Mouse (Mus musculus): ENCODE measurements around the gene Ptrh2. TPM values are rescaled to one million over a fixed set of nuclear protein-coding genes. Genes with fewer than 3 reads are reported as not detected.
A peak's percentile ranks its signal among the peaks of the same experiment; 100 is the strongest.

The Ptrh2 gene
- 45.0 and 48.9 TPM in 2 replicates for polyA plus RNA-seq (2016; fragmentation: Nextera tagmentation; extraction: Ambion mirVana)

DNA sequence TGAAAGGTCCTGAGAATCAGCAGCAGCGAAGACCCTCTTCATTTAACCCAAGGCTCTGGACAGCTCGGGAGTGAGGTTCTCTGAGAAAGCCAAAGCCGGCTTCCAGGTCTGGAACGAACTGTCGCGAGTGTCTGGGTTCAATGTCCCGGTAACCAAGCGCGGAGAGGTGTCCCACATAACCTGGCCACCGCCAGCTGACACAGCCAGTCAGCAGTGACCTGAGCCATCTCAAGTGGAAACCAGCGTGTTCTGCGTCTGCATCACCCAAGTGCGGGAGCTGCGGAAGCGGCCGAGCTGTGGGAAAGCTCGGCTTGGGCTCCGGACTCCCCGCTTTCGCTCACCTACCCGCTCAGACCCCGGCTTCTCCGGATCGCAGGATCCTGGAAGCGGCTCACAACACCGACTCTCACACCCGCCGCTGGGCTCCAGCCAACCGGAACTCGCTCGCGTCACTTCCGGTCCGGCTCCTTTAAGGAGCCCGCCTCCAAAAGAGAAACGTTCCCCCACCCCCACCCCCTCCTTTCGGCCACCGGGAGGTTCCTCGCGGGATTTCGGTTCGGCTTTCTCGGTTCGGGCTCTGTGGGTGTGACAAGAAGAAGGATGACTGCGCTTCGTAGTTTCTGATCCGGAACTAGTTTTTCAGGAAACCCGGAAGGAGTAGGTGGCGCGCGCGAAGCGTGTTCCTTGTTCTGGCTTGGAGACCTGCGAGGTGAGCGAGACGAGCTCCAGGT lies at the start of gene Ptrh2, which contains the start of gene Vmp1:
TSS of gene Ptrh2 (plus strand) at position 591 of the 731 bp plus-strand sequence.
TSS of gene Vmp1 (minus strand) at position 442 of the 731 bp plus-strand sequence.
- WGBS, result under 1% methylated on average over 56 of the region's 56 CpGs
- Histone ChIP-seq H3K36me3 (replicated peaks) (peaks cover 32% of the 10 kb centered on the region), H3K9me3 (no peaks in the 10 kb centered on the region), H3K4me1 (peaks cover 38% of the 10 kb centered on the region), H3K27me3 (ENCODE audit: poor library complexity, severe bottlenecking) (no peaks in the 10 kb centered on the region), H3K4me3 (peak within 1 kb of the TSS; percentile 90), H3K27ac (peak within 1 kb of the TSS; percentile 90)
- peak; percentile 95 for DNase-seq (ENCODE audit: extremely low spot score, low spot score)

DNA sequence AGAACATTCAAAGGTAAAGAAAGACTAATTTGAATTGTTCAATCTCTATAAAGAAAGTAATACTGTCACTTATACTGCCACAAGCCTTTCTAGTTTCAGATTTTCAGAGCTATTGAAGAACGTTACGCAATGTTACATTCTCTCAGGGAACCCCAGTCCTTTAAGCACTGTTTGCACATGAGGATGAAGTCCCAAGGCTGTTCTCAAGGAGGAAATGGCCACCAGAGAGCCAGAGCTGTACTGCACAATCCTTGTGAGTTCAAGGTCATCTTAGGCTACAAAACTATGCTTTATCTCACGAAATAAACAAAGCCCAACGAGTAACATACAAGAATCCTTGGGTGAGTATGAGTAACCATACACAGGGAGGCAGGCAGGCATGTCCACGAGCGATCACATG lies 49.4 kb upstream of the Ptrh2 start:
- DNase-seq (ENCODE audit: extremely low spot score, low spot score), result no peak
- WGBS, result 95% methylated on average over 6 of the region's 6 CpGs
- H3K4me1 ChIP-seq, result no peaks in the 10 kb centered on the region
- no peaks in the 10 kb centered on the region for H3K9me3 ChIP-seq
- H3K4me3 ChIP-seq, result no peak overlapping the region
- H3K27me3 ChIP-seq (ENCODE audit: poor library complexity, severe bottlenecking), result no peaks in the 10 kb centered on the region
- H3K36me3 ChIP-seq (replicated peaks), result peaks cover 33% of the 10 kb centered on the region
- H3K27ac ChIP-seq, result no peak overlapping the region

DNA sequence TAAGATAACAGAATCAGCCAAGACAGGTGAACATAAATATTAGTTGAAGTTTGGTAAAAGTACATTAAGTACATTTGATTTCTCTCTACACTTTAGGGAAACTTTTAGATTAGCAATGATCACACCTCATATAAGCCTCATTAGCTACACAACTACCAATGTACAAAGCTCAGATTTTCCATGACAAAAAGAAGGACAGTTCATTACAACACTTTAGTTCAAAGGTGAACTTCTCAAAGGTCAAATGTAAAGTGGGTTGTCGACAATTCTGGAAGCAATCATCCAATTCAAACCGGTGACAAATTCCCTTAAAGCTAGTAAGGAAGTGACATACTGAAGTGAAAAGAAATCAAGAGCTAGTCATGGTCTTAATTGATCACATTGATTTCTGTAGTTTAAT lies 46.1 kb upstream of the Ptrh2 start:
- H3K4me3 ChIP-seq, result no peak overlapping the region
- no peaks in the 10 kb centered on the region for H3K4me1 ChIP-seq
- DNase-seq (ENCODE audit: extremely low spot score, low spot score), result no peak
- no peaks in the 10 kb centered on the region for H3K9me3 ChIP-seq
- no peaks in the 10 kb centered on the region for H3K27me3 ChIP-seq (ENCODE audit: poor library complexity, severe bottlenecking)
- H3K36me3 ChIP-seq (replicated peaks), result peaks cover 25% of the 10 kb centered on the region
- WGBS, result 89% methylated on average over 2 of the region's 2 CpGs
- no peak overlapping the region for H3K27ac ChIP-seq

DNA sequence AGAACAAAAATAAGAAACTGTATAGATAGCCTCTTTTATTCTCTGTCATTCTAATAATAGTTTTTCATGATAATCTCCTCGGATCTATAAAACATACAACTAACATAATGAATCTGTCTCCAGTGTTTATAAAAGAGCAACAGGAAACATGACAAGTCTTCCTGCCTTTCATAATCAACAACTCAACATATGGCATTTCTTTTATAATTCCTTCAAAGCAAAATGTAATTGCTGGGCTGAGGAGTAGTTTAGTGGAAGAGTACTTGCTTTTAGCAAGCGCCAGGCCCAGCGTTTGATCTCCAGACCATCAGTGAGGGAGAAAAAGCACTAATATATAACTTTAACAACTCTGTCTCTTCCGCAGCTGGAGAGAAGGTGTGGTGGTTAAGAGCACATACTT lies 42.1 kb upstream of the Ptrh2 start:
- Histone ChIP-seq H3K4me3 (no peak overlapping the region), H3K27ac (no peak overlapping the region), H3K9me3 (no peaks in the 10 kb centered on the region), H3K36me3 (replicated peaks) (peaks cover 19% of the 10 kb centered on the region), H3K27me3 (ENCODE audit: poor library complexity, severe bottlenecking) (no peaks in the 10 kb centered on the region), H3K4me1 (peaks cover 8% of the 10 kb centered on the region)
- 94% methylated on average over 4 of the region's 4 CpGs for WGBS
- no peak for DNase-seq (ENCODE audit: extremely low spot score, low spot score)

DNA sequence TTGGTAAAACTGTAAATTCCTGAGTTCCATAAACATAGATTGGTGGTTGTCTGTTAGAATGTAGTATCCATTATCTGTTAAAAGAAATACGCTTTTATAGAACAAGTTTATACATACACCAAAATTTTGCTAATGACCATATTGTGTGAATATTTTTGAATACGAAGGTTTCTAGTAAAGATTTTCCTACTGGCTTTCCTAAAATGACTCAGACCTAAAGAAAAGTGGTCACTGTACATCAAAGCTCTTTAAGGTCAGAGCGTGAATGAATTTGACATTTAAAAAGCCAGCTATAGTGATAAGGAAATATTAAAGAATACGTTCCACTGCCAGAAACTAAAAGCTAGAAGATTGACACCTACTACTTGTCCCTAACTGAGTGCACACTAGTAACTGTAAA lies 39.2 kb upstream of the Ptrh2 start:
- no peak overlapping the region for H3K27ac ChIP-seq
- no peaks in the 10 kb centered on the region for H3K9me3 ChIP-seq
- H3K4me1 ChIP-seq, result peaks cover 18% of the 10 kb centered on the region
- no peaks in the 10 kb centered on the region for H3K27me3 ChIP-seq (ENCODE audit: poor library complexity, severe bottlenecking)
- WGBS, result 95% methylated on average over 4 of the region's 4 CpGs
- no peak for DNase-seq (ENCODE audit: extremely low spot score, low spot score)
- no peak overlapping the region for H3K4me3 ChIP-seq
- H3K36me3 ChIP-seq (replicated peaks), result peaks cover 21% of the 10 kb centered on the region

DNA sequence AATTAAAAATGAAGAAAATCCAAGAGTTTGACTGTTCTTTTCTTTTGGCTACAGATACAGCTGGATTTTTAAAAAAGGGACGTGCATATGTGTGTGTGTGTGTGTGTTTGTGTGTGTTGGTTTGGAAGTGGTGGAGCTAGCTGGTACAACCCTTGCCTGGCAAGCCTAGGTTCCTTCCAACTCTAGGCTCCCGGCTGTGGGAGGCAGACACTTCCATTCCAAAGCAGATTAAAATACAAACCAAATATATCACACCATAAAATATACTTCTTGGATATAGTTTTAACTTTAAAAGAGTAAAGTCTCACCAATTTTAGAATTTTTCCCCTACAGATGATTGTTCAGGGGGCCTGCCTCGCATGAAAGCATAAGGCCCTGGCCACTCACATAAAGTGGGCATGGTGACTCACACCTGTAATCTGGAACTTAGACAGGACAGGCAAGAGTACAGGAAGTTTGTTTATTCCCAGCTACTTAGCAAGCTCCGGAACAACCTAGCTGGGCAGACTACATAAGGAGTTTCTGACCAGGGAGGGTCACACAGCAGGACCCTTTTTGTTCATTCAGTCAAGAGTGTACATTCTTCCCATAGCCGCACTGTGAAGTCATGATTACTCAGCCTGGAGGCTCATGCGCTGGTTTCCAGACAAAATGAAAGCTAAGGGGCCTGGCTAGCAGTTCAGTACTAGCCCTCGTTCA lies 37.5 kb upstream of the Ptrh2 start:
- H3K36me3 ChIP-seq (replicated peaks), result peaks cover 18% of the 10 kb centered on the region
- H3K27me3 ChIP-seq (ENCODE audit: poor library complexity, severe bottlenecking), result no peaks in the 10 kb centered on the region
- H3K27ac ChIP-seq, result peak overlapping the region; percentile 40; the same call in 1 of the 2 replicates
- no peak overlapping the region for H3K4me3 ChIP-seq
- 63% methylated on average over 7 of the region's 7 CpGs for WGBS
- peaks cover 18% of the 10 kb centered on the region for H3K4me1 ChIP-seq
- no peaks in the 10 kb centered on the region for H3K9me3 ChIP-seq
- DNase-seq (ENCODE audit: extremely low spot score, low spot score), result peak; percentile 16

DNA sequence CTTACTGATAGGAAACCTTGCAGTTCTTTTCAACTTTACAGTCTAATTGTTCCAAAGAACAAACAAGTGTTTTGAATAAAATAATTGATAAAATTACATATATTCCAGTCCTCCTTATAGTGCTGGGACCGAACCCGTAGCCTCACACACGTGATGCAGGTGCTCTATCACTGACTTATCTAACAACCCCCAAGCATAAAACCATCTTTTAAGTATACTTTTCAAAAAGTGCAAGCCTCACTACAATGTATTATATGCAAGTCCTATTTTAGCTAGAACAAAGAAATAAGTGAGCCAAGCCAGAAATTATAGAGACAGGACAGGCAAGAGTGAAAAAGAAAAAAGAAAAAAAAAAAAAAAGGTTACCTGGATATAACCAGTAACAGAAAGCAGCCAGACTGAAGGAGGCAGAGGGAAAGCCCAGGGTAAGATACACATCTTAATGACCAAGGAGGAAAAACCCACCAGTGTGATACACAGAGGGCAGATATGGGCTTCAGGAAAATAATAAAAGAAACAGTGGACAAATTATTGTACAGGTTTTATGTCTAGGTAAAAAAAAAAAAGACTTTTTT lies 36.8 kb upstream of the Ptrh2 start:
- 88% methylated on average over 3 of the region's 3 CpGs for WGBS
- Histone ChIP-seq H3K4me1 (peaks cover 18% of the 10 kb centered on the region), H3K9me3 (no peaks in the 10 kb centered on the region), H3K36me3 (replicated peaks) (peaks cover 15% of the 10 kb centered on the region), H3K27me3 (ENCODE audit: poor library complexity, severe bottlenecking) (no peaks in the 10 kb centered on the region), H3K27ac (peak overlapping the region; percentile 40; the same call in 1 of the 2 replicates), H3K4me3 (no peak overlapping the region)
- DNase-seq (ENCODE audit: extremely low spot score, low spot score), result no peak

DNA sequence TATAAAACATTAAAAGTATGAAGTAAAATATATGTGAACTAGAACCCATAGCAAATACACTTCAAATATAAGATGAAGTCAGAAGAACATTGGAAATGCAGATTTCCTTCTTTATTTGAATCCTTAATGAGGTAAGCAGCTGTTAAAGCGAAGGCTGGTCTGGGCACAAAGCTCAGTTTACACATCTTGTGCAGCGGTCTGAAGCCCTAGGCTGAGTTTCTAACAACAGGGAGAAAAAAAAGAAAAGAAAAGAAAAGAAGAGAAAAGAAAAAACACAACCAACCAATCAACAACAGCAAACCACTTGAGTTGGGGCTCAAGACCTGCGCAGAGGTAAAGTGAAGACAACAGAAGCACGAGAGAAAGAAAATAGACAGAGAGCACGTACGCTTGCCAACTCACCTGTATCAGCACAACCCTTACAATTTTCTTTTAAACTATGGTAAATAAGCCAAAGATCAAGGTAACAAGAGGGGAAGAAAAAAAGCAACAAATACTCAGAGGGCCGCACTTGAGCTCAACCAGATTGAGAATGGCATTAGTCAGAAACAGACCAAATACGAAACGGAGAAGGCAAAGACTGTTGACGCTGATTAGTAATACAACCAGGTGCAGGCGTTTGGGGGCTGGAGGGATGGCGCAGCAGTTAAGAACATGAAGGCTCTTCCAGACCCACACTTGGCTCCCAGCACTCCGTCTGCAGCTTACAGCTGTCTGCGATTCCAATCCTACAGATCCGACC lies 35.9 kb upstream of the Ptrh2 start:
- Histone ChIP-seq H3K4me3 (no peak overlapping the region), H3K27me3 (ENCODE audit: poor library complexity, severe bottlenecking) (no peaks in the 10 kb centered on the region), H3K27ac (no peak overlapping the region), H3K4me1 (peaks cover 18% of the 10 kb centered on the region), H3K36me3 (replicated peaks) (peaks cover 8% of the 10 kb centered on the region), H3K9me3 (no peaks in the 10 kb centered on the region)
- 83% methylated on average over 15 of the region's 15 CpGs for WGBS
- no peak for DNase-seq (ENCODE audit: extremely low spot score, low spot score)

DNA sequence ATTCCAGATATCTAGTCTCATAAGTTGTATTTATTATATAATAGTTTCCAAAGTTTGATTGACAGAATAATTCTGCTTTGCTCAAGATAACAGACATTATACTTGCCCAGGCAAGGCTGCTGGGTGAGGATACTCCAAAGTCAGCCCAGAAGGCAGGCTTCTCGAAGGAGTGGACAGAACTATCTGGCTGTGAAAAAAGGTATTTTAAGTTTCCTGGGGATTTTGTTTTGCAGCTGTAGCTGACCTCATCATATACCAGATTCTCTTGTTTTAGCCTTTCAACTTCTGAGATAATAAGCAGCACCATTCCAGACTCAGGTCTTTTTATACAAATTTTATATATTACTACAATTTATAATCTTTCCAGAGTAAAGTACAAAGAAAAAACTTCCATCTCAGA lies 34.2 kb upstream of the Ptrh2 start:
- DNase-seq (ENCODE audit: extremely low spot score, low spot score), result no peak
- Histone ChIP-seq H3K36me3 (replicated peaks) (0 out of 2 replicates have a peak, but pooled peaks cover 3% of the 10 kb centered on the region), H3K4me3 (no peak overlapping the region), H3K27ac (no peak overlapping the region), H3K4me1 (peaks cover 18% of the 10 kb centered on the region), H3K27me3 (ENCODE audit: poor library complexity, severe bottlenecking) (no peaks in the 10 kb centered on the region), H3K9me3 (no peaks in the 10 kb centered on the region)
- 87% methylated on average over 1 of the region's 1 CpGs for WGBS

DNA sequence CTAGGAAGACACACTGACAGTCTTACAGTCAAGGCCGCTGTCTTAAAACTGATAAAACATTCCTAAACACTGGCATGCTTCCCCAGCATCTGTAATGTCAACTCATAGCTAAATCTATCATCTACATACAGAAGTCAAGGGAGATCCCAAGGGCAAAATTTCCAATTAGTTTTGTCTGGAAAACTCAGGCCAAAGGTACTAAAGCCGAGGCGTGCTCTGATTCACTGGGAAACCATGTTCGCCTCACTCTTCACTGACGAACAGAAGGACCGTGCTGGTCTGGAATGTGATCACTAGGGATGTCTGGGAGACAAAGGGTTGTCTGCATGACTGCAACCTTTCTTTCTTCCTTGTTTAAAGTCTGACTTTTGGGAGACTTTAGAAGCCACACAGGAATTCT lies 33.1 kb upstream of the Ptrh2 start:
- 65% methylated on average over 6 of the region's 6 CpGs for WGBS
- DNase-seq (ENCODE audit: extremely low spot score, low spot score), result no peak
- no peak overlapping the region for H3K4me3 ChIP-seq
- H3K4me1 ChIP-seq, result peaks cover 18% of the 10 kb centered on the region
- H3K27ac ChIP-seq, result no peak overlapping the region
- 0 out of 2 replicates have a peak, but pooled peaks cover 3% of the 10 kb centered on the region for H3K36me3 ChIP-seq (replicated peaks)
- H3K27me3 ChIP-seq (ENCODE audit: poor library complexity, severe bottlenecking), result no peaks in the 10 kb centered on the region
- no peaks in the 10 kb centered on the region for H3K9me3 ChIP-seq

DNA sequence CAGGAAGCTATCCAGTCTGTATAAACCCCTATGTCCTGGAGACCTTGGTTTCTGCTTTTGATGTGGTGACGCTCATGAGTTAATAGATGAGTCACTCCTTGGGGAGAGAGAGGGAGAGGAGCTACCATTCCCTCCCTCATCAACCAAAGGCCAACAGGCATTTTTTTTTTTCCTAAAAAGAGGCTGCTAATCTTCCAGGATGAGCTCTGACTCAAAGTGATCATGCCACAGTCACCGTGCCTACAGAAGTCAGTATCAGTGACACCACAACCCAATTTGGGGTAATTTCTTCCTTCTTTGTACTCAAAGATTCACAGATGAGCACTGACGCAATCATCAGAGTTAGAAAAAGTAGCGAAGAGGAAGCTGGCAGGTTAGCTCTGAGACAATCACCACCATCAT lies 31.2 kb upstream of the Ptrh2 start:
- H3K9me3 ChIP-seq, result no peaks in the 10 kb centered on the region
- WGBS, result 92% methylated on average over 4 of the region's 4 CpGs
- no peak overlapping the region for H3K27ac ChIP-seq
- peaks cover 3% of the 10 kb centered on the region; the same call in 1 of the 2 replicates for H3K36me3 ChIP-seq (replicated peaks)
- no peak for DNase-seq (ENCODE audit: extremely low spot score, low spot score)
- H3K4me1 ChIP-seq, result peaks cover 6% of the 10 kb centered on the region; the same call in 1 of the 2 replicates
- H3K4me3 ChIP-seq, result no peak overlapping the region
- no peaks in the 10 kb centered on the region for H3K27me3 ChIP-seq (ENCODE audit: poor library complexity, severe bottlenecking)

DNA sequence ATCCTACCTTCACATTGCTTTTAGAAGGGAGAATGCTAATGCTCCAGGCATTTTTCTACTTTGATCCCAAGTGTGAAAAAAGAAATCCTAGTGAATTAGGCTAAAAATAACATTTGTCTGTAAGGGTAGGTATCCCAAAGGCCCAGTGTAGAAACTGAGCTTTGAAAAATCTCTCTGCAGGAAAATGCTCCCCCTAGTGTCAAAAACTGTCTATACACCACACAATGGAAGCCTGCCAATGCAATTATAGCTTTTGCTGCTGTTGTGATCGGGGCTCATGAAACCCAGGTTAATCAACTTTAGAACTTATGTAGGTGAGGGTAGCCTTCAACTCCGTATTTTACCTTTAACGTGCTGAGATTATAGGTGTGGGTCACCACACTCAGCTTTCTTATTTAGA lies 30.3 kb upstream of the Ptrh2 start:
- no peak overlapping the region for H3K27ac ChIP-seq
- WGBS, result 45% methylated on average over 3 of the region's 3 CpGs
- DNase-seq (ENCODE audit: extremely low spot score, low spot score), result no peak
- H3K4me1 ChIP-seq, result no peaks in the 10 kb centered on the region
- H3K36me3 ChIP-seq (replicated peaks), result peaks cover 3% of the 10 kb centered on the region; the same call in 1 of the 2 replicates
- no peaks in the 10 kb centered on the region for H3K9me3 ChIP-seq
- no peaks in the 10 kb centered on the region for H3K27me3 ChIP-seq (ENCODE audit: poor library complexity, severe bottlenecking)
- H3K4me3 ChIP-seq, result no peak overlapping the region
